Mouse (Mus musculus) E14TG2a.4 (cell line): ENCODE results near the gene Ino80d.

ENCODE experiments used
- CTCF ChIP-seq: conservative IDR thresholded peaks from 2 replicates; pipeline ENCODE4 v1.5.1; 2014; ENCODE audit warnings: low read length
- NANOG ChIP-seq: IDR thresholded peaks from 2 replicates; pipeline ENCODE4 v1.6.1; 2014; ENCODE audit warnings: borderline replicate concordance, low read length, mixed read lengths
- POU5F1 ChIP-seq: IDR thresholded peaks from 2 replicates; pipeline ENCODE4 v1.6.1; 2014; ENCODE audit warnings: low read length, borderline replicate concordance

GRCm38 (mm10) chr1:63100196-63100595 lies 14.3 kb downstream of the Ino80d start:
- TF ChIP-seq CTCF (no peak), POU5F1 (no peak), NANOG (no peak)
